ENCODE assay signal across 10 mouse cellular contexts in genomic region chr7:44441180-44441579, GRCm38 (mm10). TPM values are rescaled to one million over a fixed set of nuclear protein-coding genes. Genes with fewer than 3 reads are reported as not detected.
A peak's percentile ranks its signal among the peaks of the same experiment; 100 is the strongest.
DNase-seq lines count a peak whose midpoint lies in the region; ATAC-seq and TF ChIP-seq lines count a peak whose summit lies in the region.
"Had no signal": no experiment of that assay in that cellular context is flagged by ENCODE, and none has a peak within 500 bp of the region (broad histone marks: within the 10 kb centered on the region; RNA-seq: fewer than 3 reads in every experiment).

No protein-coding gene starts in this region.

- no peak for ATAC-seq in forebrain, embryonic 11.5 days (replicated peaks; ENCODE audit: low FRiP score)
- ATAC-seq in hindbrain, embryonic 14.5 days (ENCODE audit: low FRiP score): no peak
- ATAC-seq in midbrain, embryonic 16.5 days: no peak
- ATAC-seq in liver, embryonic 12.5 days: no peak

- H3K4me2 ChIP-seq in forebrain, embryonic 11.5 days (ENCODE audit: low read depth, low read length, severe bottlenecking): peak overlapping the region; percentile 95
- peak overlapping the region; percentile 98 for H3K4me2 ChIP-seq in hindbrain, embryonic 14.5 days (replicated peaks)
- H3K4me2 ChIP-seq in midbrain, embryonic 16.5 days (ENCODE audit: low read length): peak overlapping the region; percentile 99
- H3K4me2 ChIP-seq in liver, embryonic 12.5 days: no peak overlapping the region

- H3K4me3 ChIP-seq in layer of hippocampus, adult 2 months: peak overlapping the region; percentile 78
- H3K4me3 ChIP-seq in forebrain, embryonic 11.5 days (ENCODE audit: low read depth, low read length): peak overlapping the region; percentile 54; the same call in 1 of the 2 replicates
- peak overlapping the region; percentile 91 for H3K4me3 ChIP-seq in hindbrain, embryonic 14.5 days (replicated peaks; ENCODE audit: low read length)
- peak overlapping the region; percentile 68 for H3K4me3 ChIP-seq in midbrain, embryonic 16.5 days (ENCODE audit: low read depth, low read length)
- H3K4me3 ChIP-seq in liver, embryonic 12.5 days: no peak overlapping the region

- no peak overlapping the region; the same call in 1 of the 2 replicates for H3K9ac ChIP-seq in forebrain, embryonic 11.5 days (ENCODE audit: low read length)
- H3K9ac ChIP-seq in hindbrain, embryonic 14.5 days: peak overlapping the region; percentile 100
- H3K9ac ChIP-seq in midbrain, embryonic 16.5 days (ENCODE audit: low read depth, low read length): peak overlapping the region; percentile 95
- H3K9ac ChIP-seq in liver, embryonic 12.5 days: no peak overlapping the region

- no peaks in the 10 kb centered on the region for H3K9me3 ChIP-seq in forebrain, embryonic 11.5 days (ENCODE audit: control insufficient read depth, low read length)
- no peaks in the 10 kb centered on the region for H3K9me3 ChIP-seq in hindbrain, embryonic 14.5 days (ENCODE audit: control insufficient read depth, low read length)
- H3K9me3 ChIP-seq in midbrain, embryonic 16.5 days (replicated peaks; ENCODE audit: control insufficient read depth, low read length, poor library complexity, severe bottlenecking): no peaks in the 10 kb centered on the region
- no peaks in the 10 kb centered on the region for H3K9me3 ChIP-seq in liver, embryonic 12.5 days (replicated peaks)

- peak overlapping the region; percentile 99 for H3K27ac ChIP-seq in layer of hippocampus, adult 2 months
- H3K27ac ChIP-seq in forebrain, embryonic 11.5 days (ENCODE audit: low read depth, low read length): peak overlapping the region; percentile 90; the same call in 1 of the 2 replicates
- peak overlapping the region; percentile 100 for H3K27ac ChIP-seq in hindbrain, embryonic 14.5 days
- H3K27ac ChIP-seq in midbrain, embryonic 16.5 days (ENCODE audit: low read length): peak overlapping the region; percentile 97
- H3K27ac ChIP-seq in liver, embryonic 12.5 days: no peak overlapping the region
- H3K27ac ChIP-seq: macrophage had no signal

- H3K36me3 ChIP-seq in forebrain, embryonic 11.5 days (ENCODE audit: control insufficient read depth, insufficient read depth, low read length): peaks cover 7% of the 10 kb centered on the region; the same call in 1 of the 2 replicates
- peaks cover 19% of the 10 kb centered on the region for H3K36me3 ChIP-seq in hindbrain, embryonic 14.5 days (replicated peaks; ENCODE audit: control insufficient read depth, insufficient read depth)
- H3K36me3 ChIP-seq in midbrain, embryonic 16.5 days (ENCODE audit: control insufficient read depth, insufficient read depth, low read length): peaks cover 12% of the 10 kb centered on the region; the same call in 1 of the 2 replicates
- H3K36me3 ChIP-seq in liver, embryonic 12.5 days: no peaks in the 10 kb centered on the region

- no peak for DNase-seq in layer of hippocampus, adult 2 months (ENCODE audit: low spot score in 2 of 2)
- no peak for DNase-seq in layer of hippocampus, postnatal 36 days
- no peak for DNase-seq in forebrain, embryonic 11.5 days (ENCODE audit: low spot score)
- no peak for DNase-seq in hindbrain, embryonic 14.5 days (ENCODE audit: low spot score)
- DNase-seq in spleen, postnatal 36 days (ENCODE audit: low spot score in 2 of 2): no peak
- no peak for DNase-seq in gastrocnemius, adult 18-20 months (ENCODE audit: low spot score)
- DNase-seq: kidney, postnatal 10 days had no signal

- 22% methylated on average over 1 of the region's 1 CpGs for WGBS in forebrain, embryonic 11.5 days
- 11% methylated on average over 1 of the region's 1 CpGs for WGBS in hindbrain, embryonic 14.5 days
- 11% methylated on average over 1 of the region's 1 CpGs for WGBS in midbrain, embryonic 16.5 days
- WGBS in liver, embryonic 12.5 days (ENCODE audit: insufficient replicate concordance): 0% methylated on average over 1 of the region's 1 CpGs

- H3K27me3 ChIP-seq in forebrain, embryonic 11.5 days (ENCODE audit: control insufficient read depth, insufficient read depth, low read length): peaks cover 8% of the 10 kb centered on the region
- H3K27me3 ChIP-seq in hindbrain, embryonic 14.5 days (ENCODE audit: control insufficient read depth, insufficient read depth, low read length): no peaks in the 10 kb centered on the region
- no peaks in the 10 kb centered on the region for H3K27me3 ChIP-seq in midbrain, embryonic 16.5 days (ENCODE audit: control insufficient read depth, insufficient read depth, low read depth, low read length)
- peaks cover 97% of the 10 kb centered on the region for H3K27me3 ChIP-seq in liver, embryonic 12.5 days (replicated peaks)

- H3K4me1 ChIP-seq in forebrain, embryonic 11.5 days (replicated peaks; ENCODE audit: control insufficient read depth, insufficient read depth, low read length): peaks cover 21% of the 10 kb centered on the region
- H3K4me1 ChIP-seq in hindbrain, embryonic 14.5 days (replicated peaks; ENCODE audit: control insufficient read depth, insufficient read depth, low read length): peaks cover 43% of the 10 kb centered on the region
- H3K4me1 ChIP-seq in midbrain, embryonic 16.5 days (ENCODE audit: control insufficient read depth, insufficient read depth, low read length): peaks cover 51% of the 10 kb centered on the region
- peaks cover 17% of the 10 kb centered on the region for H3K4me1 ChIP-seq in liver, embryonic 12.5 days

- peak; percentile 32 for TF ChIP-seq CTCF in layer of hippocampus, adult 2 months (conservative IDR thresholded peaks at IDR 0.05)

RNA-seq across cellular contexts. Expression of gene Lrrc4b, which starts 12.4 kb away (rescaled TPM):
- total RNA-seq in layer of hippocampus, adult 2 months (2021): 100 to 1,000 TPM; 318 to 334 TPM
- 100 to 1,000 TPM; 311 to 332 TPM for total RNA-seq in layer of hippocampus, postnatal 36 days (2021)
- 8.2 and 9.8 TPM in 2 replicates for polyA plus RNA-seq in forebrain, embryonic 11.5 days (2014; fragmentation: Nextera tagmentation; extraction: Ambion mirVana)
- polyA plus RNA-seq in hindbrain, embryonic 14.5 days (2014; fragmentation: Nextera tagmentation; extraction: Ambion mirVana): 26.4 and 26.5 TPM in 2 replicates
- polyA plus RNA-seq in midbrain, embryonic 16.5 days (2015; fragmentation: Nextera tagmentation; extraction: Ambion mirVana): 14.3 and 15.9 TPM in 2 replicates
- under 1 TPM in 1 of 2 experiments, not detected in 1; 0.12 TPM for total RNA-seq in gastrocnemius, adult 18-20 months (2021)
- polyA plus RNA-seq in liver, embryonic 12.5 days (2016; fragmentation: Nextera tagmentation; extraction: Ambion mirVana): 0.07 TPM in 1 of 2 replicates, not detected in the other
- polyA plus RNA-seq: macrophage had no signal

RNA-seq across cellular contexts. Expression of gene Aspdh, which starts 24.0 kb away (rescaled TPM):
- 10 to 100 TPM; 12.2 to 18.1 TPM for total RNA-seq in layer of hippocampus, adult 2 months (2021)
- total RNA-seq in layer of hippocampus, postnatal 36 days (2021): 10 to 100 TPM; 13.3 to 21.6 TPM
- polyA plus RNA-seq in forebrain, embryonic 11.5 days (2014; fragmentation: Nextera tagmentation; extraction: Ambion mirVana): 2.6 and 2.9 TPM in 2 replicates
- 3.4 and 5.1 TPM in 2 replicates for polyA plus RNA-seq in hindbrain, embryonic 14.5 days (2014; fragmentation: Nextera tagmentation; extraction: Ambion mirVana)
- polyA plus RNA-seq in midbrain, embryonic 16.5 days (2015; fragmentation: Nextera tagmentation; extraction: Ambion mirVana): 3.9 and 4.2 TPM in 2 replicates
- total RNA-seq in gastrocnemius, adult 18-20 months (2021): not detected
- polyA plus RNA-seq in liver, embryonic 12.5 days (2016; fragmentation: Nextera tagmentation; extraction: Ambion mirVana): 5.5 and 6.4 TPM in 2 replicates
- polyA plus RNA-seq: macrophage had no signal

RNA-seq across cellular contexts. Expression of gene Josd2, which starts 26.6 kb away (rescaled TPM):
- total RNA-seq in layer of hippocampus, adult 2 months (2021): 10 to 100 TPM; 91.3 to 92.0 TPM
- total RNA-seq in layer of hippocampus, postnatal 36 days (2021): 100 to 1,000 TPM in 1 of 2 experiments, 10 to 100 TPM in 1; 94.5 to 102 TPM
- 60.9 and 68.9 TPM in 2 replicates for polyA plus RNA-seq in forebrain, embryonic 11.5 days (2014; fragmentation: Nextera tagmentation; extraction: Ambion mirVana)
- polyA plus RNA-seq in hindbrain, embryonic 14.5 days (2014; fragmentation: Nextera tagmentation; extraction: Ambion mirVana): 26.9 and 33.4 TPM in 2 replicates
- 39.5 and 39.6 TPM in 2 replicates for polyA plus RNA-seq in midbrain, embryonic 16.5 days (2015; fragmentation: Nextera tagmentation; extraction: Ambion mirVana)
- total RNA-seq in gastrocnemius, adult 18-20 months (2021): 10 to 100 TPM; 49.8 to 49.9 TPM
- 189 and 194 TPM in 2 replicates for polyA plus RNA-seq in liver, embryonic 12.5 days (2016; fragmentation: Nextera tagmentation; extraction: Ambion mirVana)

RNA-seq across cellular contexts. Expression of gene Emc10, which starts 55.1 kb away (rescaled TPM):
- total RNA-seq in layer of hippocampus, adult 2 months (2021): 100 to 1,000 TPM; 210 to 220 TPM
- total RNA-seq in layer of hippocampus, postnatal 36 days (2021): 100 to 1,000 TPM; 205 to 215 TPM
- polyA plus RNA-seq in forebrain, embryonic 11.5 days (2014; fragmentation: Nextera tagmentation; extraction: Ambion mirVana): 115 and 124 TPM in 2 replicates
- 167 and 182 TPM in 2 replicates for polyA plus RNA-seq in hindbrain, embryonic 14.5 days (2014; fragmentation: Nextera tagmentation; extraction: Ambion mirVana)
- 121 and 137 TPM in 2 replicates for polyA plus RNA-seq in midbrain, embryonic 16.5 days (2015; fragmentation: Nextera tagmentation; extraction: Ambion mirVana)
- total RNA-seq in gastrocnemius, adult 18-20 months (2021): 10 to 100 TPM; 48.2 to 49.0 TPM
- polyA plus RNA-seq in liver, embryonic 12.5 days (2016; fragmentation: Nextera tagmentation; extraction: Ambion mirVana): 70.6 and 74.8 TPM in 2 replicates

RNA-seq across cellular contexts. Expression of gene Fam71e1, which starts 55.2 kb away (rescaled TPM):
- total RNA-seq in layer of hippocampus, adult 2 months (2021): 10 to 100 TPM; 19.3 to 23.4 TPM
- total RNA-seq in layer of hippocampus, postnatal 36 days (2021): 10 to 100 TPM; 14.3 to 15.7 TPM
- 22.3 and 25.3 TPM in 2 replicates for polyA plus RNA-seq in forebrain, embryonic 11.5 days (2014; fragmentation: Nextera tagmentation; extraction: Ambion mirVana)
- 10.9 and 23.8 TPM in 2 replicates for polyA plus RNA-seq in hindbrain, embryonic 14.5 days (2014; fragmentation: Nextera tagmentation; extraction: Ambion mirVana)
- 24.2 and 29.8 TPM in 2 replicates for polyA plus RNA-seq in midbrain, embryonic 16.5 days (2015; fragmentation: Nextera tagmentation; extraction: Ambion mirVana)
- 1 to 10 TPM; 3.5 to 5.0 TPM for total RNA-seq in gastrocnemius, adult 18-20 months (2021)
- 2.8 and 3.3 TPM in 2 replicates for polyA plus RNA-seq in liver, embryonic 12.5 days (2016; fragmentation: Nextera tagmentation; extraction: Ambion mirVana)

Comparison
In these comparisons a context has a peak if more than half of its experiments do, and no peak if none do; other contexts are left out.
1. H3K9ac ChIP-seq: peak in hindbrain, embryonic 14.5 days (single experiment) and midbrain, embryonic 16.5 days (single experiment); none in forebrain, embryonic 11.5 days (single experiment) and liver, embryonic 12.5 days (single experiment).